Mouse (Mus musculus): ENCODE results near the gene Crybb2. TPM values are rescaled to one million over a fixed set of nuclear protein-coding genes. Genes with fewer than 3 reads are reported as not detected.

The Crybb2 gene
- polyA plus RNA-seq (2015; fragmentation: Nextera tagmentation; extraction: Ambion mirVana): not detected in 2 replicates

GRCm38 (mm10) chr5:113070017-113070416 lies at the start of gene Crybb2:
TSS of gene Crybb2 (minus strand) at chr5:113070117.
- ATAC-seq: no peak

GRCm38 (mm10) chr5:113119291-113119690 lies 49.4 kb upstream of the Crybb2 start:
- ATAC-seq: no peak
- Histone ChIP-seq H3K9me3 (ENCODE audit: control insufficient read depth, low read length) (no peaks in the 10 kb centered on the region), H3K9ac (ENCODE audit: low read depth, low read length) (no peak overlapping the region), H3K4me2 (ENCODE audit: low read length) (no peak overlapping the region), H3K4me3 (ENCODE audit: low read length) (no peak overlapping the region), H3K4me1 (ENCODE audit: control insufficient read depth, insufficient read depth, low read depth, low read length) (peaks cover 12% of the 10 kb centered on the region), H3K27ac (ENCODE audit: low read depth, low read length) (no peak overlapping the region), H3K27me3 (replicated peaks; ENCODE audit: control insufficient read depth, insufficient read depth, low read length) (no peaks in the 10 kb centered on the region), H3K36me3 (ENCODE audit: control insufficient read depth, insufficient read depth, low read length) (no peaks in the 10 kb centered on the region)
- 84% methylated on average over 9 of the region's 9 CpGs for WGBS

More at GRCm38 (mm10) chr5:113070017-113070416, at the start of gene Crybb2:
- no peaks in the 10 kb centered on the region for H3K4me1 ChIP-seq (ENCODE audit: control insufficient read depth, insufficient read depth, low read depth, low read length)
- no peaks in the 10 kb centered on the region for H3K36me3 ChIP-seq (ENCODE audit: control insufficient read depth, insufficient read depth, low read length)
- no peak within 1 kb of the TSS for H3K9ac ChIP-seq (ENCODE audit: low read depth, low read length)
- H3K4me2 ChIP-seq (ENCODE audit: low read length): no peak within 1 kb of the TSS
- H3K9me3 ChIP-seq (ENCODE audit: control insufficient read depth, low read length): no peaks in the 10 kb centered on the region
- H3K27ac ChIP-seq (ENCODE audit: low read depth, low read length): no peak within 1 kb of the TSS
- H3K4me3 ChIP-seq (ENCODE audit: low read length): no peak within 1 kb of the TSS
- H3K27me3 ChIP-seq (replicated peaks; ENCODE audit: control insufficient read depth, insufficient read depth, low read length): no peaks in the 10 kb centered on the region

DNA sequence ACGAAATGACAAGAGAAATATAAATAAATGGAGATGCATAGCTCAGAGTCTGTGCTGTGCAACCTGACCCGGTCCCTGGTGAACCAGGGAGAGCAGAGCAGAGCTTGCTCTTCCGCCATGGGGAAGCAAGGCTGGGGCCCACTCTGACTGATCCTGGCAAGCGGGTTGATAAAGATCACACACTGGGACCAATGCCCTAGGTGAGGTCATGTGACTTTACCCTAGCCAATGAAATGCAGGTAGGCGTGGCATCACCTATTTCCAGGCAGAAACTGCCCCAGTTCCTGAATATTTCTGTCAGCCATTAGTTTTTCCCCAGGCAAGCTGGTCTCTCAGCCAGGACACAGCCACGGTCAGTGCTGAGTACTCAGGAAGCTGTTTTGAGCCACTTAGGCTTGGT lies 48.8 kb upstream of the Crybb2 start:
- Histone ChIP-seq H3K9ac (ENCODE audit: low read depth, low read length) (no peak overlapping the region; the same call in 1 of the 2 replicates), H3K4me3 (ENCODE audit: low read length) (no peak overlapping the region), H3K36me3 (ENCODE audit: control insufficient read depth, insufficient read depth, low read length) (no peaks in the 10 kb centered on the region), H3K27ac (ENCODE audit: low read depth, low read length) (no peak overlapping the region), H3K27me3 (replicated peaks; ENCODE audit: control insufficient read depth, insufficient read depth, low read length) (no peaks in the 10 kb centered on the region), H3K9me3 (ENCODE audit: control insufficient read depth, low read length) (no peaks in the 10 kb centered on the region), H3K4me2 (ENCODE audit: low read length) (no peak overlapping the region), H3K4me1 (ENCODE audit: control insufficient read depth, insufficient read depth, low read depth, low read length) (peaks cover 16% of the 10 kb centered on the region)
- ATAC-seq: no peak
- 57% methylated on average over 6 of the region's 6 CpGs for WGBS

DNA sequence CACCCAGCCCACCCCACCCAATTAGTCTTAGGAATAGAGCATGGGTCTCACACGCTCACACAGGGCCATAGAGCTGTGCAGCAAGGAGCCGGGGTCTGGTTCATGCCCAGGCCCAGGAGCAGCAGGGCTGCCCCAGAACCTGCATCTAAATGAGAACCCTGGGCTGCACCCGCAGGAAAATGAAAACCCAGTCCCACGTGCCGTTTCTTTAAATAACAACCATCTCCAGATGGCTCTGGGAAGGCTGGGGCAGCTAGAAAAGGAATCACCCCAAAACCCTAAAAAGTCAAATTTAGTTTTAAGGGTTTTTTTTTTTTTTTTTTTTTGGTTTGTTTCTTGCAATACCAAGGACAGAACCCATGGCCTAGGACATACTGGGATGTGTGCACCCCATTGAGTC lies 47.4 kb upstream of the Crybb2 start:
- 63% methylated on average over 5 of the region's 5 CpGs for whole genome bisulfite sequencing
- Histone ChIP-seq H3K9me3 (ENCODE audit: control insufficient read depth, low read length) (no peaks in the 10 kb centered on the region), H3K27ac (ENCODE audit: low read depth, low read length) (no peak overlapping the region), H3K36me3 (ENCODE audit: control insufficient read depth, insufficient read depth, low read length) (no peaks in the 10 kb centered on the region), H3K4me2 (ENCODE audit: low read length) (no peak overlapping the region), H3K9ac (ENCODE audit: low read depth, low read length) (no peak overlapping the region), H3K4me1 (ENCODE audit: control insufficient read depth, insufficient read depth, low read depth, low read length) (peaks cover 16% of the 10 kb centered on the region), H3K27me3 (replicated peaks; ENCODE audit: control insufficient read depth, insufficient read depth, low read length) (no peaks in the 10 kb centered on the region), H3K4me3 (ENCODE audit: low read length) (no peak overlapping the region)
- ATAC-seq: no peak

DNA sequence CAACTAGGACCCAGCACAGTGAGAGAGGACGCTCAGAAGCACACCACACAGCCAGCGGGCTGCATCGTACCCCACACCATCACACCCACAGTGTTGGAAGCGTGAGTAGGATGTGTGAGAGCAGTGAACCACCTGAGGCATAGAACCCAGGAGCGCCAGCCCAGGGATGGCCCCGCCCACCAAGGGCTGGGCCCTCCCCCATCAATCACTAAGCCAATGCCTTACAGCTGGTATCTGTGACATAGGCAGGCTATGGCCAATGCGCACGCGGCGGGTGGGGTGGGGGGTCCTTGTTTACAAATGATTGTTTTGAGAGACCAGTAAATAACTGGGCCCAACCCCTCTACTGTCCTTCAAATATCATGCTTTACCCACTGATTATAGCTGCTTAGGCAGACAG lies 46.0 kb upstream of the Crybb2 start:
- no peak overlapping the region for H3K9ac ChIP-seq (ENCODE audit: low read depth, low read length)
- no peak for ATAC-seq
- no peak overlapping the region for H3K4me3 ChIP-seq (ENCODE audit: low read length)
- H3K9me3 ChIP-seq (ENCODE audit: control insufficient read depth, low read length): no peaks in the 10 kb centered on the region
- H3K36me3 ChIP-seq (ENCODE audit: control insufficient read depth, insufficient read depth, low read length): no peaks in the 10 kb centered on the region
- H3K4me1 ChIP-seq (ENCODE audit: control insufficient read depth, insufficient read depth, low read depth, low read length): peaks cover 13% of the 10 kb centered on the region
- no peak overlapping the region for H3K27ac ChIP-seq (ENCODE audit: low read depth, low read length)
- WGBS: 63% methylated on average over 10 of the region's 10 CpGs
- no peak overlapping the region for H3K4me2 ChIP-seq (ENCODE audit: low read length)
- H3K27me3 ChIP-seq (replicated peaks; ENCODE audit: control insufficient read depth, insufficient read depth, low read length): no peaks in the 10 kb centered on the region

DNA sequence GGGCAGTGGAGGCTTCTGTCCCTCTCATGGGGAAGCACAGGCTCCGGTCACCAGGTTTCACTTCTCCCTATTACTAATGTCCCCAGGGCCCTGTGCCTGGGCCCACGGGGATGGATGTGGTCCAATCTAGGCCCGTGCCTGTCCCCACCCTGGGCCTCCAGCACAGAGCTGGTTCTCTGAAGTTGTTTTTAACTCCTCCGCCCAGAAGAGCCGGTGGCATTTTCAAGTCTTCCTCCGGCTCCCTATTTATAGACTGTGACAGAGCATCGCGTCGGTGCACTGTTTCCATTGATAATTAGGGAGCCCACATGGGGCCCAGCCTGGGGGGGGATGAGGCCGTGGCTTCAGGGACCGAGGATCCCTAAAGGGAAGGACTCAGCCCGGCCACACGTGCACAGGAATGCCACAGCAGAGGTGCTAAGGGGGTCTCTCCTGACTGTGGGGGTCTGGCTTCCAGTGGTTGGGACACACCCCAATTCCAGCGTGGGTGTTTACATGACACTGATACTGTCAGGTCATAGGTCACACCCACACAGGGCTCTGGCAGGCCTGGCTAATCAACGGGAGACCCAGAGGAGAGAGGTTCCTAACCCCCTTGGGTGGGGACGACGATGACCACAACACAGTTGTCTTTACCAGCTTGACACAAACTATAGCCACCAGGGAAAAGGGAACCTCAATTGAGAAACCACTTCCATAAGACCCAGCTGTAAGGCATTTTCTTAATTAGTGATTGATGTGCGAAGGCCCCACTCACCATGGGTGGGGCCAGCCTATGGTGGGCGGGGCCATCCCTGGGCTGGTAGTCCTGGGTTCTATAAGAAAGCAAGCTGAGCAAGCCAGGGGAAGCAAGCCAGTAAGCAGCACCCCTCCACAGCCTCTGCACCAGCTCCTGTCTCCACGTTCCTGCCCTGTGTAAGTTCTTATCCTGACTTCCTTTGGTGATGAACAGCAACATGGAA lies 44.6 kb upstream of the Crybb2 start:
- no peaks in the 10 kb centered on the region for H3K27me3 ChIP-seq (replicated peaks; ENCODE audit: control insufficient read depth, insufficient read depth, low read length)
- H3K36me3 ChIP-seq (ENCODE audit: control insufficient read depth, insufficient read depth, low read length): no peaks in the 10 kb centered on the region
- H3K4me1 ChIP-seq (ENCODE audit: control insufficient read depth, insufficient read depth, low read depth, low read length): peaks cover 10% of the 10 kb centered on the region; the same call in 1 of the 2 replicates
- 48% methylated on average over 20 of the region's 20 CpGs for WGBS
- no peak overlapping the region for H3K4me2 ChIP-seq (ENCODE audit: low read length)
- ATAC-seq: no peak
- H3K4me3 ChIP-seq (ENCODE audit: low read length): no peak overlapping the region
- no peaks in the 10 kb centered on the region for H3K9me3 ChIP-seq (ENCODE audit: control insufficient read depth, low read length)
- no peak overlapping the region for H3K9ac ChIP-seq (ENCODE audit: low read depth, low read length)
- H3K27ac ChIP-seq (ENCODE audit: low read depth, low read length): no peak overlapping the region

DNA sequence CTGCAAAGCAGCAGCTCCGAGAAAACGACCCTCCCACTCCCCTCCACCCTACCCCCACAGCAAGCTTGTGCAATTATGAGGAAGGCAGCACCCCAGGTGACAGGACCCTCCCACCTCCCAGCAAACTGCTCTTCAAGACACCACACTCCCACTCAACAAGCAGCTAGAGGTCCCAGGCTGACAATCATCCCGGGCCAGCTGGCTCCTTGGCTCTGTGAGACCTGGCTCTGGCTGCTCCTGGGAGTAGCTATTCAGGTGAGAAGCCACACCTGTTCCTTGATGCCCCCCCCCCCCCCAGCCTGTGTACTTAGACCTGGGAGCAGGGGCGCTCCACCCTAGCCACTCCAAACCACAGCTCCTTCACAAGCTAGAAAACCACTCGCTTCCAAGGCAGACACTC lies 43.2 kb upstream of the Crybb2 start:
- Histone ChIP-seq H3K4me1 (ENCODE audit: control insufficient read depth, insufficient read depth, low read depth, low read length) (peaks cover 10% of the 10 kb centered on the region; the same call in 1 of the 2 replicates), H3K9ac (ENCODE audit: low read depth, low read length) (no peak overlapping the region), H3K27ac (ENCODE audit: low read depth, low read length) (no peak overlapping the region), H3K9me3 (ENCODE audit: control insufficient read depth, low read length) (no peaks in the 10 kb centered on the region), H3K27me3 (replicated peaks; ENCODE audit: control insufficient read depth, insufficient read depth, low read length) (no peaks in the 10 kb centered on the region), H3K4me2 (ENCODE audit: low read length) (no peak overlapping the region), H3K4me3 (ENCODE audit: low read length) (no peak overlapping the region), H3K36me3 (ENCODE audit: control insufficient read depth, insufficient read depth, low read length) (no peaks in the 10 kb centered on the region)
- WGBS: 54% methylated on average over 5 of the region's 5 CpGs
- ATAC-seq: no peak

- H3K9me3 ChIP-seq (ENCODE audit: control insufficient read depth, low read length): no peaks in the 10 kb centered on the region
- no peak overlapping the region for H3K4me3 ChIP-seq (ENCODE audit: low read length)
- no peak overlapping the region for H3K4me2 ChIP-seq (ENCODE audit: low read length)
- 24% methylated on average over 4 of the region's 4 CpGs for WGBS
- ATAC-seq: no peak
- H3K36me3 ChIP-seq (ENCODE audit: control insufficient read depth, insufficient read depth, low read length): no peaks in the 10 kb centered on the region
- H3K27ac ChIP-seq (ENCODE audit: low read depth, low read length): peak overlapping the region; percentile 54; the same call in 1 of the 2 replicates
- no peaks in the 10 kb centered on the region for H3K27me3 ChIP-seq (replicated peaks; ENCODE audit: control insufficient read depth, insufficient read depth, low read length)
- H3K9ac ChIP-seq (ENCODE audit: low read depth, low read length): no peak overlapping the region
- peaks cover 8% of the 10 kb centered on the region; the same call in 1 of the 2 replicates for H3K4me1 ChIP-seq (ENCODE audit: control insufficient read depth, insufficient read depth, low read depth, low read length)
Measured at GRCm38 (mm10) chr5:113111336-113111735, 41.4 kb upstream of the Crybb2 start.

GRCm38 (mm10) chr5:113110929-113111328 lies 41.0 kb upstream of the Crybb2 start:
- Histone ChIP-seq H3K9me3 (ENCODE audit: control insufficient read depth, low read length) (no peaks in the 10 kb centered on the region), H3K27me3 (replicated peaks; ENCODE audit: control insufficient read depth, insufficient read depth, low read length) (no peaks in the 10 kb centered on the region), H3K36me3 (ENCODE audit: control insufficient read depth, insufficient read depth, low read length) (no peaks in the 10 kb centered on the region), H3K4me3 (ENCODE audit: low read length) (no peak overlapping the region), H3K9ac (ENCODE audit: low read depth, low read length) (peak overlapping the region; percentile 22; the same call in 1 of the 2 replicates), H3K27ac (ENCODE audit: low read depth, low read length) (peak overlapping the region; percentile 54), H3K4me1 (ENCODE audit: control insufficient read depth, insufficient read depth, low read depth, low read length) (peaks cover 8% of the 10 kb centered on the region; the same call in 1 of the 2 replicates), H3K4me2 (ENCODE audit: low read length) (no peak overlapping the region)
- 0% methylated on average over 1 of the region's 1 CpGs for WGBS
- no peak for ATAC-seq
